Mouse (Mus musculus) heart, postnatal 0 days (tissue): ENCODE measurements around the gene Spata17.

ENCODE experiments used
- CTCF ChIP-seq: IDR thresholded peaks from 2 replicates; pipeline ENCODE4 v1.5.1; 2016; ENCODE audit warnings: antibody characterized with exemption, control low read depth, low read depth
- EP300 ChIP-seq: IDR thresholded peaks from 2 replicates; pipeline ENCODE4 v1.6.1; 2016; ENCODE audit warnings: antibody characterized with exemption, low read depth

DNA sequence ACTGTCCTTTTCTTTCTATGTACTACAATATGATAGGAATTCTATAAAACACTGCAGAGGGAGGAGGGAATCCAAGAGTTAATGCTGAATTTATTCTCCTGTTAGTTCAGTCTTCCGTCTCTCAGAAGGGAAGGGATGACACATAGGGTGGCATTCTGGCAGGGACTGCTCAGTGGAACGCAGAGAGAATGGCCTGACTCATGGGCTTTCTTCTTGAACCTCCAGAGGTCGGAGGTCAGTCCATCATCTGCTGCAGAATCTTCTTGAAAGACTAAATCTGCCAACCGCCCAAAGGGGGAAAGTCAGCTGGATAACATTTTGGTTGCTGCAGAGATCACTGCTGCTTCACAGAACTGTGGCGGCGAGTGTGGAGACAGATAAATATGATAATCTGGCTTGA lies 81.4 kb downstream of the Spata17 start:
- no peak for TF ChIP-seq EP300
- TF ChIP-seq CTCF, result no peak
